Mouse (Mus musculus) ES-Bruce4 (cell line): ENCODE data around the gene Ppp1r15a.

Source experiments
- CTCF ChIP-seq: IDR thresholded peaks from one replicate; pipeline ENCODE4 v1.8.1; 2011; ENCODE audit warnings: low read depth, low read length
- POLR2A ChIP-seq: IDR thresholded peaks from one replicate; pipeline ENCODE4 v1.8.1; 2011; ENCODE audit warnings: low read length; ENCODE audit not compliant: insufficient read depth

DNA sequence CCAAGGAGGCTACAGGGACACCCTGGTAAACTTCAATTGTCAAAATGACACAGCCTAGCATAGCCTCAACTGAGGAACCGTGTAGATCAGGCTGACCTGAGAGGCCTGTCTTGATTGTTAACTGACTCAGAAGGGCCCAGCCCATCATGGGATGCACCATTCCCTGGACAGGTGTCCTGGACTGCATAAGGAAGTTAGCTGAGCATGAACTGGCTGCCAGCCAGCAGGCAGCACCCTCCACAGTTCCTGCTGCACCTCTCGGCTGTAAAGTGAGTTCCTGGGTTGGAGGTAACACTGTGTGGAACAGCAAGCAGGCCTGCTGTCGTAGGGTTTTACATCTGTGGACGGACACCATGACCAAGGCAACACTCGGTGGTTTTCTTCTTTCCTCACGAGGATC lies 18.5 kb downstream of the Ppp1r15a start:
- TF ChIP-seq POLR2A (no peak), CTCF (no peak)
